Mouse (Mus musculus) frontal cortex, postnatal 10 days (tissue): ENCODE measurements around the gene Zbtb42.

Experiments used
- DNase-seq, 2 experiments: peaks; one replicate each; pipeline ENCODE4 v3.0.0; 2022; ENCODE audit warnings: low spot score in 2 of 2, mixed read lengths in 1 of 2

The Zbtb42 gene

GRCm38 (mm10) chr12:112661851-112662250, 16.8 kb upstream of the Zbtb42 start:
- DNase-seq: no peak

DNA sequence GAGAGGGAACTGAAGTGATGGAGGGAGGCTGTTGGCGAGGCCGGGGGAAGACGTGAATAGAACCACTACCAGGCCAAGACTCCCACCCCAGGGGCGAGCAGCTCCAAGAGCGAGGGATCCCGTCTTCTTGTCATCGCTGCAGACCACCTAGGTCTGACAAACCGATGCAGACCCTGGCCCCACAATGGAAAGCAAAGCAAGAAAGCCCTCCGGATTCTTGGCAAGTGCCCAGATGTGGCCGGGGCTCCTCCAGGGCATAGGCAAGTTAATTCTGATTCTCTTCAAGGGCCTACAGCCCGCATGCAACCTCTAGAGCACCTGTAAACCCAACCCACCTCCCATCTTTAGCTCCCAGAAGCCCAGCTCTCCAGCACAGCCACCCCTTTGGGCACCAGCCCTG, 15.3 kb upstream of the Zbtb42 start:
- no peak for DNase-seq

DNA sequence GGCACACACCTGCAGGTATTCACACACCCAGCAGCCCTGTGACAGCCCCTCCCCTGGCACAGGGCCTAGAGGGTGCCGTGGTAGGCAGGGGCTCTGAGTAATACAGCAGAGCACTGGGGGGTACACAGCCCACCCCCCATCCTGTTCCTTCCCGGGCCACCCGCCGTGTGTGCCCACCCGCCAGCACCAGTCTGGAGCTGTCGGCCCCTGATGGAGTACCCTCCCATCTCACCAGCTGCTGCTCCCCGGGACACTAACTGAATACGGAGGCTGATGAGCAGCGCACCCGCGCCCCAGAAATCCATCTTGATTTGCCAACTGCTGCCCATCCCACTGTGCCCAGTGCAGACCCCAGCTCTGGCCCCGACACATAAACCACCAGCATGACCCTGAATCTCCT, 14.9 kb upstream of the Zbtb42 start:
- DNase-seq: no peak

DNA sequence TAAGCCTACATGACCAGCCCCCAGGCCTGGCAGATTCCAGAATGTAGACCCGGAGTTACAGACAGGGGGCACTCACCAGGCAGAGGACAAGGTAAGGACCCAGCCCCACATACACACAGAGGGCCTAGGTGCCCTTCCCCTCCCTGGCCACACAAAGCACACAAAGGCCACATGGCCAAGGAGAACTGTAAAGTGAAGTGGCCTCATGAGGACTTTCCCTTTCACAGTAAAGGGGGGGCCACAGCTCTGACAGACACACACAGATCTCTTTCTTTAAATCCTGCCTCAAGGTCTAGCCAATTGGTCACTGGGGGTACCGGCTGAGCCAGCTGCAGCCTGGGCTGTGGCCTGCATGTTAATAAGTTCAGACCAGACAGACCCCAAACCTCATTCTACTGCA, 14.5 kb upstream of the Zbtb42 start:
- no peak for DNase-seq

- no peak for DNase-seq
Observed at GRCm38 (mm10) chr12:112664656-112665055, 14.0 kb upstream of the Zbtb42 start.

DNA sequence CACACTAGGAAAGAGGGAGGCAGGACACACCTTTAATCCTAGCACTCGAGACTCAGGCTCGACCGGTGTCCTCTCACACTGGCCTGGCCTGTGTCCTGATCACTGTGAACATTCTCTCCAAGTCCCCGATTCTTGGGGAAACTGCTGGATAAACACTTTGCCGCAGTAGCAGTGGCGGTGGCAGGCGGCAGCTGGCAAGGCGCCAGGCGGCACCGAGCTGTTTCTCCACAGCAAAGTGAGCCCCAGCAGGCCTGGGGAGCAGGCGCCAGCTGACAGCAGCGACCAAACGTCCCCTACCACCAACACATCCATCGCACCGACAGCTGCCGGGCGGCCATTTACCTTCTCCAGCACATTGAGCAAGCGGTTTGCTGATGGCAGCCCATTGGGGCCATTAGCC, 13.2 kb upstream of the Zbtb42 start:
- peak; percentile 70 to 72 for DNase-seq

DNA sequence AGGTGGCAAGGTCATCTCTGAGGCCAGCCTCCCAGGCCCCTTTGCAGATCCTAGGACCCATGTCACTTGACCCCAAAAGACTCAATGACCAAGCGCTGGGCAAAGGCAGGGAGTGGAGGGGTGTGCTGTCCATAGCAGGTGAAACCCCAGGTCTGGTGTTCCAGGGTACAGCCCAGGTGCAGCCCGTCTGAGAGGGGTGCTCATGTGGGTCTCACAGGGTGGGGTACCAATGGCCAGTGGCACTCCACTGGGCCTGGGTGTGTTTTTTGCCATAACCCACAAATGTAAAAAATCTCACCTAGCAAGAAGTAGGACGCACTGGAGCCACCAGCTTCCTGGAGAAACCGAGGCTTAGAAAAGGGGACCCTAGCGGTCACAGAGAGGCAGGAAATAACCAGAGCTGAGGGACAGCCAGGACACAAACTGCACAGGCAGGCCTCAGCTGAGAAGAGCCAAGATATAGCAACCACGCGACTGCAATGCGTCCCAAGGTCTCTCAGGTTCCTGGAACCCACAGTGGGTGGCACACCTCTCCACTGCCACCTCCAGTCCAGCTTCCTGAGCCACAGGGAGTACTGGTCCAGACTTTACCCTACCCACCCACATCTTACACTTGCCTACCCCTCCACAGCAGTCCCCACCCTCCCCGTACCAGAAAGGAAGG, 12.6 kb upstream of the Zbtb42 start:
- DNase-seq: no peak

DNA sequence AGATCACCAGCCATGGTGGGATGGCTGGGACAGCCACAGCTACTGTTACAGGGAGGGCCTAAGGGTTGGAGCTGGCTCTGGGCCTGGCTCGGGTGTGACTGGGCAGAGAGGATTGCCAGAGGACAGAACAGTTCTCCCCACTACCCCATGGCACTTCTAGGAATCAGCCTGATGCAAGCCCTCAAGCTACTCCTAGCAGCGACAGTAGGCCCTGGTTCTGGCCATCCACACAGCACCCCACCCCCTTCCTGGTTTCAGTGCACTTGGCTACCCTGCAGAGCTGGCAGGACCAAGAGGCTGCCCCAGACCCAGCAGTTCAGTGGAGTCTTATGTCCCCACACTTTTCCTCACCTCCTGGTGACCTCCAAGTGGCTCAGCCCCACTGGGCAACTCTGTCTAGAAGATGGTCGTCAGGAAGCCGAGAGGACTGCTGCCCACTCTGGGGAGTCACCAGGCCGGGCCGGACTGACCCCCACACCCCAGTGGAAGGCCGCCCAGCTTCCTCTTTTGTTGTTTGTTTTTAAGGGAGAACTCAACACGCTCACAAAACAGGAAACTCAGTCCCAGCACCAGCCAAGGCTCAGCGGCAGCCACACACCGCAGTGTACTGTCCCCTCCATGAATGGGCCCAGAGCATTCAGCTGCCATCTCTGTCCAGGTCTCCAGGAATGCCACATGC, 10.9 kb upstream of the Zbtb42 start:
- DNase-seq: no peak

- no peak for DNase-seq
Observed at GRCm38 (mm10) chr12:112670718-112671393, 7.8 kb upstream of the Zbtb42 start.

GRCm38 (mm10) chr12:112671891-112672290, 6.7 kb upstream of the Zbtb42 start:
- DNase-seq: no peak

GRCm38 (mm10) chr12:112672744-112673575, 5.7 kb upstream of the Zbtb42 start:
- no peak for DNase-seq

- DNase-seq: peak in 1 of 2 experiments; percentile 49
Observed at GRCm38 (mm10) chr12:112673576-112674091, 5.0 kb upstream of the Zbtb42 start.

- peak; percentile 42 to 49 for DNase-seq
Observed at GRCm38 (mm10) chr12:112674132-112675011, 4.3 kb upstream of the Zbtb42 start, which contains the start of gene Akt1. Gene Akt1, minus strand, starts transcription at chr12:112674884.

- peak; percentile 49 to 81 for DNase-seq
Observed at GRCm38 (mm10) chr12:112675245-112676035, 3.2 kb upstream of the Zbtb42 start.

- no peak for DNase-seq
Observed at GRCm38 (mm10) chr12:112677076-112677475, 1.6 kb upstream of the Zbtb42 start.

DNA sequence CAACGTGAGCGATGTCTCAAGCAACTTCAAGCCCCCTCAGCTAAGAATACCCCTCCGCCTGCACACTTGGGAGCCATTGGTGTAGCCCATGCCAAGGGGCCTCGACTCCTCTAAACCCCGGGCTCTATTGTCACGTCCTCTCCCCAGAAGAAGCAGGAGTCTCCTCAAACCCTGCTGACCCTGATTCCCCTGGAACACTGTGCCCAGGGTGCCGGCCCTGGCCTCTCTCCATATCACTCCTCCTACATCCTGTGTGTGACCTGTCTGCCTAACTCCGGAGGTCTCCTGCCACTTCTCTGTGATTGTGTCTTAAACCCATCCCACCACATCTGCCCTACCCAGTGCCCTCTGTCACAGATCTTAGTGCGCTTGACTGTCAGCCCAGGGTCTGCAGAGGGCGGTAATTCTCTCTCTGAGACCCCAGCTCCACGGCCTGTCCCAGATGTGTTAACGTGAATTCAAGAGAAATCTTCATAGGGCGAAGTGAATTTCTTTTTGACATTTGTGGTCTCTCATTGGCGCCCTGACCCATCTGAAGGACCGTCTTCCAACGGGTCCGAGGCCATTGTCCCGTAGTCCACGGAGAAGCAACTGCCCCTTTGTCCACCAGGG, 579 bp upstream of the Zbtb42 start:
- no peak for DNase-seq

- no peak for DNase-seq
Observed at GRCm38 (mm10) chr12:112679027-112679996, 684 bp downstream of the Zbtb42 start.

DNA sequence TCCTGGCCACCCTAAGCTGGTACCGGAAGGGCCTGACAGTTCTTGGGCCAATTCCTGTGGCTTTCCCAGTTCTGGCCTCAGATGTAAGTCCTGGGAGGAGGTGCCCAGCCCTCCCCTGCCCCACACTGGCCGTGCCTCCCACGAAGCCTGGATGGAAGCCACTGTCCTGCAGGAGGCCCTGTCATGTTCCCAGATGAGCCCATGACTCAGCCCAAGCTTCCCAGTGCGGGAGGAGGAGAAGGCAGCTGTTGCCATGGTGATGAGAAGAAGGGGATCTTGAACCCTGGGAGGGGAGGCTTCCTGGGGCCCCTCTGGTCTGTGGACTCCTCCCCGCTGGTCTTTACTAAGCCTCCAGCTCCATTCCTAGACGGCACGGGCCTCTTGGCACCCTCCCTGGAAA, 4.7 kb downstream of the Zbtb42 start:
- DNase-seq: peak in 1 of 2 experiments; percentile 22
